In genomic region chr9:64633169-64633568, GRCm38 (mm10) we compare ENCODE assay signal across 15 mouse cellular contexts.
"Had no signal": no experiment of that assay in that cellular context is flagged by ENCODE, and none has a peak within 500 bp of the region (broad histone marks: within the 10 kb centered on the region; RNA-seq: fewer than 3 reads in every experiment).

No protein-coding gene starts in this region.

- H3K27ac ChIP-seq: limb, embryonic 13.5 days; liver, embryonic 15.5 days; macrophage; neural tube, embryonic 15.5 days had no signal

- DNase-seq: kidney, postnatal 25 days; layer of hippocampus, adult 9-11 months; layer of hippocampus, postnatal 36 days; lung, embryonic 14.5 days; lung, postnatal 10 days; right cerebral cortex, adult 18-20 months; right cerebral cortex, postnatal 25 days; thymus, postnatal 36 days had no signal

- H3K36me3 ChIP-seq: limb, embryonic 13.5 days; liver, embryonic 15.5 days; neural tube, embryonic 15.5 days had no signal

- H3K4me3 ChIP-seq: limb, embryonic 13.5 days; liver, embryonic 15.5 days; megakaryocyte, embryonic 14.5 days; neural tube, embryonic 15.5 days had no signal

- H3K4me2 ChIP-seq: limb, embryonic 13.5 days; liver, embryonic 15.5 days; lung, embryonic 14.5 days; midbrain, embryonic 11.5 days; neural tube, embryonic 15.5 days had no signal

- ATAC-seq: midbrain, embryonic 16.5 days had no signal

- H3K9ac ChIP-seq: limb, embryonic 13.5 days; liver, embryonic 15.5 days; lung, embryonic 14.5 days; neural tube, embryonic 15.5 days had no signal

- H3K9me3 ChIP-seq: limb, embryonic 13.5 days; liver, embryonic 15.5 days; megakaryocyte, embryonic 14.5 days; neural tube, embryonic 15.5 days had no signal
